Mouse (Mus musculus) urinary bladder, postnatal 14 days (tissue): Measurements from ENCODE around the gene Sft2d1.

Experiments
- DNase-seq: peaks from one replicate; pipeline ENCODE4 v3.0.0; 2021; ENCODE audit warnings: low spot score

The Sft2d1 gene

GRCm38 (mm10) chr17:8361281-8362103 lies 50.6 kb downstream of the Sft2d1 start:
- DNase-seq, result no peak

- peak; percentile 28 for DNase-seq
Observed at GRCm38 (mm10) chr17:8367514-8368480, 56.9 kb downstream of the Sft2d1 start.

- no peak for DNase-seq
Observed at GRCm38 (mm10) chr17:8368570-8368969, 57.7 kb downstream of the Sft2d1 start.

- no peak for DNase-seq
Observed at GRCm38 (mm10) chr17:8369171-8369570, 58.3 kb downstream of the Sft2d1 start.

- no peak for DNase-seq
Observed at GRCm38 (mm10) chr17:8370634-8371229, 59.8 kb downstream of the Sft2d1 start.

- DNase-seq, result peak; percentile 30
Observed at GRCm38 (mm10) chr17:8371834-8372233, 60.9 kb downstream of the Sft2d1 start.

- DNase-seq, result peak; percentile 75
Observed at GRCm38 (mm10) chr17:8372286-8373046, 61.6 kb downstream of the Sft2d1 start.
